Mouse (Mus musculus): ENCODE data around the gene Pycr1. TPM values are rescaled to one million over a fixed set of nuclear protein-coding genes. Genes with fewer than 3 reads are reported as not detected.

Gene Pycr1
- polyA plus RNA-seq, 1 experiment, result 2.3 TPM

DNA sequence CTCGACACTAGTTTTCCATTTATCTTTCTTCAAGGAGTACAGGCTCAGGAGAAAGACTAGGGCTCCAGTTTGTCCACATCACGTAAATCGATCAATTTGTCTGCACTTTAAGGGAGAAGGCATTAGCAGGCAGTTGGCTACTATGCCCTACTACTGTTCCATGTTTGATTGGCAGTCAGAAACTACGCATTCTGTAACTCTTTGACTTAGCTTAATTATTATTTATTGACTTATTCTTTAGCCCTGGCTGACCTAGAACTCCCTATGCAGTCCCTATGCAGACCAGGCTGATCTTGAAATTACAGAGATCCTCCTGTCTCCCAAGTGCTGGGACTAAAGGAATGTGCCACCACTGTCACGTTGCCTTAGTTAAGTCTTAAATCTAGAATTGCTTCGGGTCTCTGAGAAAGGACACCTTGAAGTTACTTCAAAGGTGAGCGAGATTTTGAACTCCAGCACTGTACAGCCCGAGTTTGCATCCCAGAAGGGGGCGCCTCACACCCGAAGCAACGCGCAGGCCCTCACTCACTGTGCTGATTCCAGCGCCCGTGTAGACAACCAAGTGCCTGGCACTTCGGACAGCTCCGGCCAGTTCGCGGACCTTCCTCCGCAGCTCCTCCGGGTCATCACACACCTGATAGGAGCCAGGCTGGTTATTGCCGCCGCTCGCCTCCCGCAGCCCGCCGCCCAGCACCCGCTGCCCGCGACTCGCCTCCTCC, 19.4 kb downstream of the Pycr1 start:
- Histone ChIP-seq H3K27me3 (ENCODE audit: control insufficient read depth, insufficient read depth, low read length) (no peaks in the 10 kb centered on the region), H3K27ac (ENCODE audit: insufficient read depth, low read length) (no peak overlapping the region), H3K4me3 (replicated peaks; ENCODE audit: insufficient read depth, low read depth, low read length) (peak overlapping the region; percentile 66), H3K4me1 (ENCODE audit: control insufficient read depth, insufficient read depth, low read length) (peaks cover 7% of the 10 kb centered on the region; the same call in 1 of the 2 replicates)
- DNase-seq, result peak; percentile 58 to 60
- WGBS, result 14% methylated on average over 28 of the region's 30 CpGs
- peak; percentile 59 for TF ChIP-seq CTCF (IDR thresholded peaks at IDR 0.05; ENCODE audit: borderline replicate concordance, insufficient read depth, low read depth, low read length)
- no peak for TF ChIP-seq POLR2A (IDR thresholded peaks at IDR 0.05; ENCODE audit: borderline replicate concordance, insufficient read depth, low read length)

DNA sequence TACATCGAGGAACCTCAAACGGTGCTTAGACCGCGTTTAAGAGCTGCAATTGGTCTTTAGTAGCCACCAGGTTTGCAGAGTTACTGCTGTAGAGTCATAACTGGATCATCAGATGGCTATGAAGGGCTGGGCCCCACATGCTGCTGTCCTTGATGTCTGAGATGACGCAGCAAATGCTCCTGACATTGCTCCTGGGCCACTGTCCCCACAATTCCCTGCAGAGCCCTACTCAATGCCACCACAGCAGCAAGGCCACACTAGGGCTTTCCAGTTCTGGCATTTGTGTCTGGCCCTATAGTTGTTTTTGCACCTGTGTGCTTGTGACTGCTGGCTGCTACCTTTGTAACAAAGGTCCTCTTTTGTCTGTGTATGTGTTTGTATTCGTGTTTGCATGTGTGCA, 20.8 kb downstream of the Pycr1 start:
- Histone ChIP-seq H3K4me3 (replicated peaks; ENCODE audit: insufficient read depth, low read depth, low read length) (no peak overlapping the region), H3K27ac (ENCODE audit: insufficient read depth, low read length) (no peak overlapping the region), H3K4me1 (ENCODE audit: control insufficient read depth, insufficient read depth, low read length) (peaks cover 7% of the 10 kb centered on the region; the same call in 1 of the 2 replicates), H3K27me3 (ENCODE audit: control insufficient read depth, insufficient read depth, low read length) (no peaks in the 10 kb centered on the region)
- TF ChIP-seq CTCF (IDR thresholded peaks at IDR 0.05; ENCODE audit: borderline replicate concordance, insufficient read depth, low read depth, low read length) (no peak), POLR2A (IDR thresholded peaks at IDR 0.05; ENCODE audit: borderline replicate concordance, insufficient read depth, low read length) (no peak)
- WGBS, result 90% methylated on average over 6 of the region's 6 CpGs
- no peak for DNase-seq

- no peak for TF ChIP-seq POLR2A (IDR thresholded peaks at IDR 0.05; ENCODE audit: borderline replicate concordance, insufficient read depth, low read length)
- no peak for TF ChIP-seq CTCF (IDR thresholded peaks at IDR 0.05; ENCODE audit: borderline replicate concordance, insufficient read depth, low read depth, low read length)
- Histone ChIP-seq H3K27ac (ENCODE audit: insufficient read depth, low read length) (no peak overlapping the region), H3K4me1 (ENCODE audit: control insufficient read depth, insufficient read depth, low read length) (peaks cover 15% of the 10 kb centered on the region), H3K4me3 (replicated peaks; ENCODE audit: insufficient read depth, low read depth, low read length) (no peak overlapping the region), H3K27me3 (ENCODE audit: control insufficient read depth, insufficient read depth, low read length) (no peaks in the 10 kb centered on the region)
- DNase-seq, result no peak
- WGBS, result 91% methylated on average over 14 of the region's 14 CpGs
Measured at GRCm38 (mm10) chr11:120620195-120620594, 23.4 kb downstream of the Pycr1 start.

DNA sequence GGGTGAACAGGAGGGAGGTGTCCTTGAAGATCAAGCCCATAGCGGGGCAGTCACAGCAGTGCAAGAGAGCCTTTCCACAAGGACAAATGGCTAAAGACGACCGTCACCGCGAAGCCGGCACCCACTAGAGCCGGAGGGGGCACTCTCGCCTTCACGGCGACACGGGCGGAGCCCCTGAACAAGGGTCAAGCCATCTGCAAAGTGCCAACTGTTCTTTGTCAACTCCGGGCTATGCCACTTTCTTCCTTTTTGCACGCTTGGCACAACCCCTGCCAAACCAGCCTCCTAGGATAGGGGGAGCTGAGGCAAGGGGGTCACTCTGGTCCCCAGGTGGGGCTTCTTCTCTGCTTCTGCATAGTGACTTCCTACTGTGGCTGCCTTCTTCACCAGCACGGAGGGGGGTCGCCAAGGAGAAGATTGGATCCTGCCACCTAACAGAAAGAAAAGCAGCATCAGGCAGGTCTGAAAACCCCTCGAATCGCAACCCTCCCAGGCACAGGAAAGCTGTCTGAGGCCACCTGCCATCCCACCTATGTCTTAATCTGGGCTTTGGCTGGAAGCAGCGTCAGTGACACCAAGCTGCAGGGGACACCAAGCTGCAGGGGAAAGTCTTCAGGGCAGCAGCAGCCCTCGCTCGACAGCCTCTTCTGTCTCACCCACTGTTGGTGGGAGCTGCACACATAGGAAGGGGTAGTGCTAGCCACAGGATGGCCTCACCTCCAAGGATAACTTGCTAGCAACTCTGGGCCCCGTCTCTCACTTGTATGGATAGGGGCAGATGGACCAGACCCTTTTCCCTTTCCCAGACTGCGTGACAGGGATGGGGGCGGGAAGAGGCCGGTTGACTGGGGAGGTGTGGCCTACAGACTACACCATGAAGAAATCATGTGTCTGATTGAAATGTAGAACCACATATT, 24.7 kb downstream of the Pycr1 start:
- TF ChIP-seq POLR2A (IDR thresholded peaks at IDR 0.05; ENCODE audit: borderline replicate concordance, insufficient read depth, low read length) (no peak), CTCF (IDR thresholded peaks at IDR 0.05; ENCODE audit: borderline replicate concordance, insufficient read depth, low read depth, low read length) (no peak)
- Histone ChIP-seq H3K27me3 (ENCODE audit: control insufficient read depth, insufficient read depth, low read length) (no peaks in the 10 kb centered on the region), H3K27ac (ENCODE audit: insufficient read depth, low read length) (no peak overlapping the region), H3K4me3 (replicated peaks; ENCODE audit: insufficient read depth, low read depth, low read length) (no peak overlapping the region), H3K4me1 (ENCODE audit: control insufficient read depth, insufficient read depth, low read length) (peaks cover 19% of the 10 kb centered on the region)
- 89% methylated on average over 25 of the region's 25 CpGs for WGBS
- DNase-seq, result peak in 1 of 2 experiments; percentile 27

DNA sequence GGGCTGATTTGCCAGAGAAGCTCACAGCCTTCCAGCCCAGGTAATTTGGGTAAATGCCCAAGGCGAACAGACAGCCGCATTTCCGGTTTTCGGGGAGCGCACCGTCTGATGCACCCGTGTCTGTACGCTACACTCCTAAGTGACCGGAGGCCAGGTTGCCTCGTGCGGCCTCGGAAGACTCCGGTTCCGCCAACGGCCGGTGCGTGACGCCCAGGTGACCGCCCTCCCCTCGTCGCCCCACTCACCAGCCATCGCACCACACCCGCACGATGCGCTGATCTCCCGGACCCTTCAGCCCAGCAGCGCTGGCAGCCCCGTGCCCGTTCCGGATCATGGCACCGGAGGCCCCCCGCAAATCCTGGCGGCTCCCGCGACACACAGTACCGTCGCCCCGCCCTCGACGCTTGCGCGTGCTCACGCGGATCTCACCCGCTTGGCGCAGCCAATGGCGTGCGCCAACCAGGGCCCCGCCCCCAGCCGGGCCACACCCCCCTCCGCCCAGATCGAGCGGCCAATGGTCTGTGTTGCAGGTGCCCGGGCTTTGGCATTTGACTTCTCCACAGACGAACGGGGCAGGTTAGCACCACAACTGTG, 26.0 kb downstream of the Pycr1 start, which contains the start of gene Pcyt2:
Pcyt2 (minus strand) TSS at position 418 of the 594 bp plus-strand sequence.
- H3K27me3 ChIP-seq (ENCODE audit: control insufficient read depth, insufficient read depth, low read length), result no peaks in the 10 kb centered on the region
- peak within 1 kb of the TSS; percentile 80 for H3K27ac ChIP-seq (ENCODE audit: insufficient read depth, low read length)
- peak within 1 kb of the TSS; percentile 73 for H3K4me3 ChIP-seq (replicated peaks; ENCODE audit: insufficient read depth, low read depth, low read length)
- TF ChIP-seq CTCF (IDR thresholded peaks at IDR 0.05; ENCODE audit: borderline replicate concordance, insufficient read depth, low read depth, low read length), result no peak
- TF ChIP-seq POLR2A (IDR thresholded peaks at IDR 0.05; ENCODE audit: borderline replicate concordance, insufficient read depth, low read length), result peak; percentile 89
- WGBS, result under 1% methylated on average over 56 of the region's 56 CpGs
- peaks cover 29% of the 10 kb centered on the region for H3K4me1 ChIP-seq (ENCODE audit: control insufficient read depth, insufficient read depth, low read length)
- peak; percentile 94 to 95 for DNase-seq

DNA sequence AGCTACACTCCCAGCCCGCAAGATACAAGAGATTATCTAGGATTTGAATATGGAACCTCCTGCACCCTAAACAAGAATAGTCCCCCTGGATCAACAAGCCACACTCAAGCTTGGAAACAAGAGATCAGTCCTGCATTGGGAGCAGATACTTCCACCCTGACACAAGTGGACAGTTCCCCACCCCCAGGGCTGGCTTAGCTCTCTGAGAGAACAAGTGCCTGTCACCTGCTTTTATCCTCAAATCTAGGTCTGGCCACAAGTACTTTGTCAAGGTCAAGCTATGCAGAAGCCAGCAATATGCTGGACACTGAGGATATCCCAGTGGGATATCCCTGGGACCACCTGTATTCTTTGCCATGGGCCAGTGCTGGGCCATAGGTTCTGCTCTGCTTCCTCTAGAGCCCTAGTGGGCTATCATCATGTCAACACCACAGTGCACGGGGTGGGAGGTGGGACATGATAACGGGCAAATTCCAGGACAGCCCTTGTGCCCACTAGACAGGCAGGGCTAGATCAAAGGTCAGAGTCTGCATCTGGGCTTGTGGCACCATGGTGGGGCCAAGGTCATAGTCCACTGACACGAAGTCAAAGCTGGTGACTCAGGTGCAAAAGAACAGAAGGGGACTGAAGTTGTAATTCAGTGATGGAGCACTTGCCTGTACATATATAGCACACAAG, 26.8 kb downstream of the Pycr1 start:
- TF ChIP-seq POLR2A (IDR thresholded peaks at IDR 0.05; ENCODE audit: borderline replicate concordance, insufficient read depth, low read length) (no peak), CTCF (IDR thresholded peaks at IDR 0.05; ENCODE audit: borderline replicate concordance, insufficient read depth, low read depth, low read length) (no peak)
- peaks cover 29% of the 10 kb centered on the region for H3K4me1 ChIP-seq (ENCODE audit: control insufficient read depth, insufficient read depth, low read length)

More for the DNA sequence above, 26.8 kb downstream of the Pycr1 start:
- peak in 1 of 2 experiments; percentile 33 for DNase-seq
- no peaks in the 10 kb centered on the region for H3K27me3 ChIP-seq (ENCODE audit: control insufficient read depth, insufficient read depth, low read length)
- H3K27ac ChIP-seq (ENCODE audit: insufficient read depth, low read length), result peak overlapping the region; percentile 80; the same call in 1 of the 2 replicates
- peak overlapping the region; percentile 73 for H3K4me3 ChIP-seq (replicated peaks; ENCODE audit: insufficient read depth, low read depth, low read length)
- 18% methylated on average over 4 of the region's 4 CpGs for WGBS

Measured in cerebellum, adult 2 months (tissue).